Mouse (Mus musculus) MEL (cell line): Measurements from ENCODE around the gene Susd6. TPM values are rescaled to one million over a fixed set of nuclear protein-coding genes. Genes with fewer than 3 reads are reported as not detected.
A peak's percentile ranks its signal among the peaks of the same experiment; 100 is the strongest.

Source experiments
- DNase-seq: peaks from one replicate; pipeline ENCODE4 v3.0.0; 2011; ENCODE audit warnings: low read depth, low spot score
- H3K27ac ChIP-seq: 2 replicates; pipeline ENCODE4 v1.5.1; 2012; ENCODE audit warnings: low read depth, mild to moderate bottlenecking, control low read depth, low read length, moderate library complexity; ENCODE audit not compliant: control insufficient read depth
- H3K27me3 ChIP-seq, 2 experiments: fragments of 150-350 bp in 1 of 2; sonication (generic) in 1 of 2; 2 replicates each; pipeline ENCODE4 v1.6.1; 2012; ENCODE audit warnings: low read length in 2 of 2, mild to moderate bottlenecking in 2 of 2, improper control_type of control experiment in 1 of 2, moderate library complexity in 1 of 2; ENCODE audit not compliant: insufficient read depth in 2 of 2, control insufficient read depth in 1 of 2
- H3K36me3 ChIP-seq, 2 experiments: 2 replicates each; pipeline ENCODE4 v1.6.1; 2012 to 2014; ENCODE audit warnings: low read length in 2 of 2, improper control_type of control experiment in 1 of 2, inconsistent platforms in 1 of 2, mild to moderate bottlenecking in 1 of 2; ENCODE audit not compliant: insufficient read depth in 2 of 2, control insufficient read depth in 1 of 2
- H3K4me1 ChIP-seq, 2 experiments: fragments of 150-350 bp in 1 of 2; sonication (generic) in 1 of 2; 2 replicates each; pipeline ENCODE4 v1.6.1; 2012; ENCODE audit warnings: low read length in 2 of 2, improper control_type of control experiment in 1 of 2, mild to moderate bottlenecking in 1 of 2; ENCODE audit not compliant: insufficient read depth in 2 of 2, control insufficient read depth in 1 of 2
- H3K4me3 ChIP-seq, 2 experiments: fragments of 150-350 bp in 1 of 2; sonication (generic) in 1 of 2; 2 replicates each; pipeline ENCODE4 v1.5.1; 2012; ENCODE audit warnings: low read depth in 2 of 2, low read length in 2 of 2, mild to moderate bottlenecking in 2 of 2, moderate library complexity in 2 of 2, control low read depth in 1 of 2, improper control_type of control experiment in 1 of 2; ENCODE audit not compliant: control insufficient read depth in 1 of 2, insufficient read depth in 1 of 2
- H3K79me2 ChIP-seq: 2 replicates; pipeline ENCODE4 v1.6.1; 2012; ENCODE audit warnings: mild to moderate bottlenecking, low read length, moderate library complexity; ENCODE audit not compliant: control insufficient read depth, poor library complexity, insufficient read depth
- H3K9ac ChIP-seq: 2 replicates; pipeline ENCODE4 v1.6.1; 2012; ENCODE audit warnings: low read depth, mild to moderate bottlenecking, control low read depth, low read length, moderate library complexity; ENCODE audit not compliant: control insufficient read depth, poor library complexity, severe bottlenecking
- H3K9me3 ChIP-seq: fragments of 150-350 bp; sonication (generic); replicated peaks from 2 replicates; pipeline ENCODE4 v1.6.1; 2012; ENCODE audit warnings: mild to moderate bottlenecking, low read length, improper control_type of control experiment, moderate library complexity; ENCODE audit not compliant: insufficient read depth
- EP300 ChIP-seq, 2 experiments: IDR thresholded peaks; 2 replicates each; pipeline ENCODE4 v1.6.1; 2011; ENCODE audit warnings: improper control_type of control experiment in 2 of 2, low read length in 2 of 2, low read depth in 1 of 2, mild to moderate bottlenecking in 1 of 2
- ETS1 ChIP-seq: IDR thresholded peaks from 2 replicates; pipeline ENCODE4 v1.6.1; 2012; ENCODE audit warnings: low read depth, mild to moderate bottlenecking, inconsistent platforms, low read length, improper control_type of control experiment, moderate library complexity
- HCFC1 ChIP-seq: IDR thresholded peaks from 2 replicates; pipeline ENCODE4 v1.6.1; 2012; ENCODE audit warnings: low read depth, mild to moderate bottlenecking, inconsistent platforms, low read length, improper control_type of control experiment, moderate library complexity
- JUND ChIP-seq: IDR thresholded peaks from 2 replicates; pipeline ENCODE4 v1.6.1; 2011; ENCODE audit warnings: low read depth, mild to moderate bottlenecking, improper control_type of control experiment, low read length
- KAT2A ChIP-seq: conservative IDR thresholded peaks from 2 replicates; pipeline ENCODE4 v1.6.1; 2012; ENCODE audit warnings: low read depth, low read length, improper control_type of control experiment, inconsistent platforms
- MAFK ChIP-seq: IDR thresholded peaks from 2 replicates; pipeline ENCODE4 v1.6.1; 2011; ENCODE audit warnings: low read depth, mild to moderate bottlenecking, low read length, improper control_type of control experiment, borderline replicate concordance
- MAZ ChIP-seq: IDR thresholded peaks from 2 replicates; pipeline ENCODE4 v1.6.1; 2012; ENCODE audit warnings: low read depth, mild to moderate bottlenecking, inconsistent platforms, low read length, improper control_type of control experiment
- MEF2A ChIP-seq: IDR thresholded peaks from 2 replicates; pipeline ENCODE4 v1.6.1; 2014; ENCODE audit warnings: low read depth, mild to moderate bottlenecking, inconsistent platforms, low read length, improper control_type of control experiment; ENCODE audit not compliant: poor library complexity, insufficient replicate concordance, severe bottlenecking; ENCODE audit errors: extremely low read depth
- MYB ChIP-seq: IDR thresholded peaks from 2 replicates; pipeline ENCODE4 v1.6.1; 2011; ENCODE audit warnings: mild to moderate bottlenecking, low read depth, low read length, improper control_type of control experiment
- NRF1 ChIP-seq: IDR thresholded peaks from 2 replicates; pipeline ENCODE4 v1.6.1; 2014; ENCODE audit warnings: low read depth, mild to moderate bottlenecking, inconsistent platforms, low read length, improper control_type of control experiment, moderate library complexity; ENCODE audit not compliant: poor library complexity, insufficient read depth, severe bottlenecking
- POLR2AphosphoS2 ChIP-seq: IDR thresholded peaks from 2 replicates; pipeline ENCODE4 v1.6.1; 2011; ENCODE audit warnings: low read length, improper control_type of control experiment
- POLR2AphosphoS5 ChIP-seq: IDR thresholded peaks from 2 replicates; pipeline ENCODE4 v1.6.1; 2012; ENCODE audit warnings: low read depth, borderline replicate concordance, mild to moderate bottlenecking, inconsistent platforms, low read length, moderate library complexity, mixed read lengths
- RAD21 ChIP-seq: IDR thresholded peaks from 2 replicates; pipeline ENCODE4 v1.6.1; 2011; ENCODE audit warnings: mild to moderate bottlenecking, low read depth, low read length, improper control_type of control experiment
- TAL1 ChIP-seq: IDR thresholded peaks from 2 replicates; pipeline ENCODE4 v1.6.1; 2012; ENCODE audit warnings: mild to moderate bottlenecking, inconsistent platforms, low read length, moderate library complexity, mixed read lengths
- TBP ChIP-seq: IDR thresholded peaks from 2 replicates; pipeline ENCODE4 v1.8.0; 2011; ENCODE audit warnings: low read depth, low read length, improper control_type of control experiment
- UBTF ChIP-seq: IDR thresholded peaks from 2 replicates; pipeline ENCODE4 v1.6.1; 2012; ENCODE audit warnings: low read depth, mild to moderate bottlenecking, inconsistent platforms, low read length, improper control_type of control experiment, moderate library complexity, borderline replicate concordance; ENCODE audit not compliant: insufficient read depth
- ZMIZ1 ChIP-seq: IDR thresholded peaks from 2 replicates; pipeline ENCODE4 v1.6.1; 2012; ENCODE audit warnings: low read depth, mild to moderate bottlenecking, inconsistent platforms, low read length, improper control_type of control experiment, moderate library complexity
- ZNF384 ChIP-seq: IDR thresholded peaks from 2 replicates; pipeline ENCODE4 v1.6.1; 2012; ENCODE audit warnings: low read depth, mild to moderate bottlenecking, inconsistent platforms, low read length, improper control_type of control experiment
- polyA plus RNA-seq, 2 experiments: library from polyadenylated mRNA; stranded (reverse) in 1 of 2; unstranded in 1 of 2; fragments of >175 nt in 1 of 2; fragments of >200 nt in 1 of 2; gene quantifications; 2 replicates each; pipeline versions ENCODE4 v1.2.1 to v1.2.4; 2012; ENCODE audit warnings: low replicate concordance in 2 of 2, low read depth in 1 of 2; ENCODE audit not compliant: insufficient read length in 2 of 2, insufficient read depth in 1 of 2, missing spikeins in 1 of 2
- total RNA-seq: library from RNA; depleted of rRNA; stranded (reverse); fragments of 300-350 nt; gene quantifications from 2 replicates; pipeline ENCODE4 v1.2.3, GENCODE M21; 2012

Susd6 gene
- total and polyA plus RNA-seq, 3 experiments = 12.2 to 22.4 TPM; not detected in 1

GRCm38 (mm10) chr12:80839631-80840030 is 49.3 kb downstream of the Susd6 start:
- TF ChIP-seq ZNF384 (0 out of 2 replicates have a peak, but pooled peaks have one; percentile 41), EP300 (IDR thresholded peaks at IDR 0.05; ENCODE audit: low read depth in 1 of 2, low read length in 2 of 2) (no peak), POLR2AphosphoS5 (no peak)
- Histone ChIP-seq H3K4me3 (no peak overlapping the region), H3K36me3 (peaks cover 0 to 12% of the 10 kb centered on the region in 2 experiments; a peak in 2 of 4 replicates), H3K9me3 (no peaks in the 10 kb centered on the region), H3K27ac (no peak overlapping the region), H3K4me1 (peaks cover 3 to 6% of the 10 kb centered on the region in 2 experiments; a peak in 3 of 4 replicates), H3K9ac (no peak overlapping the region), H3K79me2 (peaks cover 28% of the 10 kb centered on the region), H3K27me3 (no peaks in the 10 kb centered on the region)
- DNase-seq = no peak

DNA sequence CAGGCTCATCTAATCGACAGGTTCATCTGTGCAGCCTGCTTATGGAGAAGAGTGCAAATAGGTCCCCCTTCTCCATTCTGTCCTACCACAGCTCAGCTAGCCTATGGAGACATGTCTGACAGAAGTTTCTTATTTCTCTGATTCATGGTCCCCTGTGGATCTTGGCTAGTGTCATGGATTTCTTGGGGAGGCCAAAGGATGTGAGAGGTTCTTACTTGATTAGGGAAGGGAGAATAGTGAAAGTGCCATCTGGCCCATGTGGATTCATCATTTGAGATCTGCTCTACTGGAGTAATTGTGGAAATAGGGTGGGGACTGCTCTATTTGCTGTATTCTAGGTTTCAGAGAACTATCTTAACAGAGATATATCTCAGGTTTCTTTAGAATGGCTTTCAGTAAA is 51.3 kb downstream of the Susd6 start:
- no peaks in the 10 kb centered on the region for H3K9me3 ChIP-seq
- no peak overlapping the region for H3K27ac ChIP-seq
- H3K4me1 ChIP-seq = peaks cover 0 to 6% of the 10 kb centered on the region in 2 experiments; a peak in 3 of 4 replicates
- H3K36me3 ChIP-seq = peaks cover 0 to 17% of the 10 kb centered on the region in 2 experiments; a peak in 2 of 4 replicates
- DNase-seq = no peak
- TF ChIP-seq POLR2AphosphoS2 (no peak), TAL1 (no peak), JUND (no peak), KAT2A (no peak), POLR2AphosphoS5 (no peak), UBTF (no peak), MAFK (no peak), MEF2A (no peak), MYB (no peak), RAD21 (no peak), ZMIZ1 (no peak), NRF1 (no peak), HCFC1 (no peak), ETS1 (no peak), MAZ (no peak), TBP (no peak)
- no peaks in the 10 kb centered on the region for H3K27me3 ChIP-seq
- H3K4me3 ChIP-seq = no peak overlapping the region
- peaks cover 21% of the 10 kb centered on the region for H3K79me2 ChIP-seq
- no peak overlapping the region for H3K9ac ChIP-seq
